Mouse (Mus musculus) limb, embryonic 14.5 days (tissue): Measurements from ENCODE around the gene Mia2. TPM values are rescaled to one million over a fixed set of nuclear protein-coding genes. Genes with fewer than 3 reads are reported as not detected.

ENCODE experiments used
- ATAC-seq: fragments of 200-750 bp; cut with Nextera tagmentation; 2 replicates; pipeline ENCODE4 v1.8.0; 2017; ENCODE audit warnings: low read depth, moderate number of reproducible peaks, moderate TSS enrichment; ENCODE audit not compliant: low FRiP score
- DNase-seq: peaks from one replicate; pipeline ENCODE4 v3.0.0-alpha.2; 2015; ENCODE audit warnings: low spot score
- H3K27ac ChIP-seq: fragments of 300-500 bp; sonication (generic); replicated peaks from 2 replicates; pipeline ENCODE4 v1.5.1; 2014; ENCODE audit warnings: low read depth, mild to moderate bottlenecking, low read length, moderate library complexity, mixed read lengths
- H3K27me3 ChIP-seq: fragments of 300-500 bp; sonication (generic); 2 replicates; pipeline ENCODE4 v1.6.1; 2014; ENCODE audit warnings: low read length, mixed read lengths; ENCODE audit not compliant: control insufficient read depth, insufficient read depth
- H3K36me3 ChIP-seq: fragments of 300-500 bp; sonication (generic); 2 replicates; pipeline ENCODE4 v1.6.1; 2014; ENCODE audit warnings: mild to moderate bottlenecking, low read length, moderate library complexity, mixed read lengths; ENCODE audit not compliant: control insufficient read depth, insufficient read depth
- H3K4me1 ChIP-seq: fragments of 300-500 bp; sonication (generic); 2 replicates; pipeline ENCODE4 v1.6.1; 2014; ENCODE audit warnings: antibody characterized with exemption, low read length, mixed read lengths; ENCODE audit not compliant: control insufficient read depth, insufficient read depth
- H3K4me2 ChIP-seq: fragments of 300-500 bp; sonication (generic); replicated peaks from 2 replicates; pipeline ENCODE4 v1.6.1; 2014; ENCODE audit warnings: low read depth, mild to moderate bottlenecking, low read length, moderate library complexity; ENCODE audit not compliant: severe bottlenecking
- H3K4me3 ChIP-seq: fragments of 300-500 bp; sonication (generic); replicated peaks from 2 replicates; pipeline ENCODE4 v1.5.1; 2014; ENCODE audit warnings: low read length
- H3K9ac ChIP-seq: fragments of 300-500 bp; sonication (generic); 2 replicates; pipeline ENCODE4 v1.6.1; 2014; ENCODE audit warnings: mild to moderate bottlenecking, low read depth, low read length, moderate library complexity; ENCODE audit not compliant: severe bottlenecking
- H3K9me3 ChIP-seq: fragments of 300-500 bp; sonication (generic); 2 replicates; pipeline ENCODE4 v1.6.1; 2016; ENCODE audit warnings: low read length; ENCODE audit not compliant: control insufficient read depth
- POLR2A ChIP-seq: fragments of 200-500 bp; IDR thresholded peaks from 2 replicates; pipeline ENCODE4 v1.8.0; 2012; ENCODE audit warnings: inconsistent platforms, mild to moderate bottlenecking, moderate library complexity, borderline replicate concordance; ENCODE audit not compliant: insufficient read depth, insufficient read length; ENCODE audit errors: extremely low read depth
- WGBS: fragments of 180-500 bp; shearing (Covaris S2); extraction: QIAGEN DNeasy Blood & Tissue Kit; methylation state at CpG from one replicate; pipeline ENCODE4 v1.1.7; 2014; 5-methylcytosine and 5-hydroxymethylcytosine counted together
- polyA plus RNA-seq, 2 experiments: library from polyadenylated mRNA; depleted of rRNA in 1 of 2; stranded (reverse) in 1 of 2; unstranded in 1 of 2; fragments of >200 nt; fragmentation: Nextera tagmentation in 1 of 2; extraction: Ambion mirVana in 1 of 2; gene quantifications; 2 replicates each; pipeline versions ENCODE4 v1.2.1 to v1.2.3; 2012 to 2014

Gene Mia2
- polyA plus RNA-seq, 2 experiments = 59.1 to 61.8 TPM

GRCm38 (mm10) chr12:59074052-59074451 lies 21.5 kb upstream of the Mia2 start:
- no peak for TF ChIP-seq POLR2A
- 90% methylated on average over 3 of the region's 3 CpGs for WGBS
- DNase-seq = no peak
- Histone ChIP-seq H3K4me2 (no peak overlapping the region), H3K9me3 (no peaks in the 10 kb centered on the region), H3K9ac (no peak overlapping the region), H3K36me3 (peaks cover 45% of the 10 kb centered on the region), H3K27me3 (no peaks in the 10 kb centered on the region), H3K4me3 (no peak overlapping the region), H3K27ac (no peak overlapping the region), H3K4me1 (no peaks in the 10 kb centered on the region)
- ATAC-seq = no peak

- no peak overlapping the region for H3K27ac ChIP-seq
These were observed 18.6 kb upstream of the Mia2 start for GRCm38 (mm10) chr12:59076996-59077395.

GRCm38 (mm10) chr12:59077883-59078282 lies 17.7 kb upstream of the Mia2 start:
- Histone ChIP-seq H3K27me3 (no peaks in the 10 kb centered on the region), H3K9me3 (no peaks in the 10 kb centered on the region), H3K27ac (no peak overlapping the region), H3K9ac (no peak overlapping the region), H3K4me1 (no peaks in the 10 kb centered on the region), H3K4me2 (no peak overlapping the region), H3K36me3 (peaks cover 8% of the 10 kb centered on the region), H3K4me3 (no peak overlapping the region)
- DNase-seq = no peak
- ATAC-seq = no peak
- 90% methylated on average over 3 of the region's 3 CpGs for WGBS
- no peak for TF ChIP-seq POLR2A

More at GRCm38 (mm10) chr12:59076996-59077395, 18.6 kb upstream of the Mia2 start:
- H3K4me3 ChIP-seq = no peak overlapping the region
- no peaks in the 10 kb centered on the region for H3K4me1 ChIP-seq
- ATAC-seq (no peak), DNase-seq (no peak)
- H3K27me3 ChIP-seq = no peaks in the 10 kb centered on the region
- no peak overlapping the region for H3K4me2 ChIP-seq
- no peak overlapping the region for H3K9ac ChIP-seq
- 93% methylated on average over 3 of the region's 3 CpGs for WGBS
- no peaks in the 10 kb centered on the region for H3K9me3 ChIP-seq
- peaks cover 15% of the 10 kb centered on the region for H3K36me3 ChIP-seq
- TF ChIP-seq POLR2A = no peak

- Histone ChIP-seq H3K4me3 (no peak overlapping the region), H3K9ac (no peak overlapping the region), H3K4me1 (no peaks in the 10 kb centered on the region), H3K36me3 (no peaks in the 10 kb centered on the region), H3K4me2 (no peak overlapping the region), H3K27me3 (no peaks in the 10 kb centered on the region), H3K27ac (no peak overlapping the region), H3K9me3 (no peaks in the 10 kb centered on the region)
- no peak for ATAC-seq
- WGBS = 86% methylated on average over 4 of the region's 4 CpGs
- DNase-seq = no peak
- TF ChIP-seq POLR2A = no peak
These were observed 15.1 kb upstream of the Mia2 start for GRCm38 (mm10) chr12:59080461-59080860.

GRCm38 (mm10) chr12:59084446-59084845 lies 11.2 kb upstream of the Mia2 start:
- no peaks in the 10 kb centered on the region for H3K9me3 ChIP-seq
- 68% methylated on average over 5 of the region's 5 CpGs for WGBS
- ATAC-seq = no peak
- H3K4me2 ChIP-seq = no peak overlapping the region
- no peak for TF ChIP-seq POLR2A
- no peak overlapping the region for H3K4me3 ChIP-seq
- no peaks in the 10 kb centered on the region for H3K4me1 ChIP-seq
- no peak overlapping the region for H3K27ac ChIP-seq
- no peak for DNase-seq
- H3K27me3 ChIP-seq = no peaks in the 10 kb centered on the region
- no peaks in the 10 kb centered on the region for H3K36me3 ChIP-seq
- no peak overlapping the region for H3K9ac ChIP-seq

- no peak overlapping the region for H3K9ac ChIP-seq
- 76% methylated on average over 5 of the region's 5 CpGs for WGBS
- H3K36me3 ChIP-seq = no peaks in the 10 kb centered on the region
- DNase-seq (no peak), ATAC-seq (no peak)
- H3K27ac ChIP-seq = no peak overlapping the region
- H3K27me3 ChIP-seq = no peaks in the 10 kb centered on the region
- H3K4me1 ChIP-seq = no peaks in the 10 kb centered on the region
- no peak overlapping the region for H3K4me3 ChIP-seq
- no peak for TF ChIP-seq POLR2A
- H3K9me3 ChIP-seq = no peaks in the 10 kb centered on the region
- no peak overlapping the region for H3K4me2 ChIP-seq
These were observed 9.4 kb upstream of the Mia2 start for GRCm38 (mm10) chr12:59086171-59086570.
